In the genomic region with DNA sequence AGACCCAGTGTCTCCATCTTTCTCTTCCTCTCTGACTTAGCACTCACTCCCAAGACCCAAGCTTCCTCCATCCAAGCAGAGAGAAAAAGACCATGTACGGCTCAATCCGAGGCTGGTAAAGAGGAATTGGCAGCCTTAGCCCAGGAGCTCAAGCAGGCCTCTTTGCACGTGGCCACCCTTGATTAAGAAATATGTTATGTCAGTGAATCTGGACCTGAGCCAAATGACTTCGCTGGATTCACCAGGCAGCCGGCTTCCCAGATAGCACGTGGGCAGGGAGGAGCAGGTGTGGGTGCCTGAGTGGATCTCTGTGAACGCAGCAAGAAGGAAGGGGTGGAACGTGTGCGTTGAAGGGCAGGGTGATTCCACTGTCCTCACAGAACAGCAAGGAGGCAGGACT, we compare ENCODE assay signal across 10 mouse cellular contexts. TPM values are rescaled to one million over a fixed set of nuclear protein-coding genes. Genes with fewer than 3 reads are reported as not detected.
A peak's percentile ranks its signal among the peaks of the same experiment; 100 is the strongest.
DNase-seq lines count a peak whose midpoint lies in the region; TF ChIP-seq lines count a peak whose summit lies in the region.
"Had no signal": no experiment of that assay in that cellular context is flagged by ENCODE, and none has a peak within 500 bp of the region (broad histone marks: within the 10 kb centered on the region; RNA-seq: fewer than 3 reads in every experiment).

No protein-coding gene starts in this region.

- H3K4me3 ChIP-seq in gastrocnemius, adult 2 months: no peak overlapping the region
- H3K4me3 ChIP-seq: embryonic facial prominence, embryonic 15.5 days; limb, embryonic 12.5 days had no signal

- intact Hi-C loops in gastrocnemius, adult 2 months (cut with DNase I): no loop called here
- intact Hi-C loops in heart, postnatal 10 days (cut with DNase I): no loop called here
- intact Hi-C loops in left cerebral cortex, postnatal 36 days (cut with DNase I): no loop called here

- no peak overlapping the region for H3K27ac ChIP-seq in gastrocnemius, adult 2 months
- H3K27ac ChIP-seq: embryonic facial prominence, embryonic 15.5 days; limb, embryonic 12.5 days had no signal

- no peak for TF ChIP-seq CTCF in gastrocnemius, adult 2 months (IDR thresholded peaks at IDR 0.05)

- peak; percentile 19 for DNase-seq in gastrocnemius, adult 2 months
- DNase-seq in gastrocnemius, postnatal 10 days: no peak
- DNase-seq in urinary bladder, postnatal 14 days (ENCODE audit: low spot score): peak; percentile 16
- no peak for DNase-seq in urinary bladder, postnatal 10 days (ENCODE audit: low spot score)
- peak; percentile 33 to 44 for DNase-seq in heart, postnatal 10 days
- peak; percentile 19 for DNase-seq in left cerebral cortex, postnatal 36 days (ENCODE audit: low spot score in 2 of 2)
- DNase-seq in right cerebral cortex, postnatal 25 days: peak; percentile 14
- no peak for DNase-seq in spleen, postnatal 4 days (ENCODE audit: low spot score in 2 of 2)

RNA-seq across cellular contexts. Expression of a gene that starts 33.1 kb away (rescaled TPM):
- 10 to 100 TPM in 1 of 2 experiments, 1 to 10 TPM in 1; 6.2 to 16.6 TPM for total RNA-seq in gastrocnemius, adult 2 months (2021)
- 10 to 100 TPM; 36.3 to 47.8 TPM for total RNA-seq in gastrocnemius, postnatal 10 days (2021)
- 10 to 100 TPM; 62.8 to 68.4 TPM for total RNA-seq in heart, postnatal 10 days (2021)
- total RNA-seq in left cerebral cortex, postnatal 36 days (2021): 10 to 100 TPM; 15.9 to 16.5 TPM

Comparison
In these comparisons a context has a peak if more than half of its experiments do, and no peak if none do; other contexts are left out.
1. DNase-seq: peak in gastrocnemius, adult 2 months (single experiment), urinary bladder, postnatal 14 days (single experiment), heart, postnatal 10 days (2 of 2), left cerebral cortex, postnatal 36 days (2 of 2) and right cerebral cortex, postnatal 25 days (single experiment); none in gastrocnemius, postnatal 10 days (single experiment), urinary bladder, postnatal 10 days (single experiment) and spleen, postnatal 4 days (0 of 2).